Mouse (Mus musculus): ENCODE measurements around the gene Cdk1.

The Cdk1 gene

DNA sequence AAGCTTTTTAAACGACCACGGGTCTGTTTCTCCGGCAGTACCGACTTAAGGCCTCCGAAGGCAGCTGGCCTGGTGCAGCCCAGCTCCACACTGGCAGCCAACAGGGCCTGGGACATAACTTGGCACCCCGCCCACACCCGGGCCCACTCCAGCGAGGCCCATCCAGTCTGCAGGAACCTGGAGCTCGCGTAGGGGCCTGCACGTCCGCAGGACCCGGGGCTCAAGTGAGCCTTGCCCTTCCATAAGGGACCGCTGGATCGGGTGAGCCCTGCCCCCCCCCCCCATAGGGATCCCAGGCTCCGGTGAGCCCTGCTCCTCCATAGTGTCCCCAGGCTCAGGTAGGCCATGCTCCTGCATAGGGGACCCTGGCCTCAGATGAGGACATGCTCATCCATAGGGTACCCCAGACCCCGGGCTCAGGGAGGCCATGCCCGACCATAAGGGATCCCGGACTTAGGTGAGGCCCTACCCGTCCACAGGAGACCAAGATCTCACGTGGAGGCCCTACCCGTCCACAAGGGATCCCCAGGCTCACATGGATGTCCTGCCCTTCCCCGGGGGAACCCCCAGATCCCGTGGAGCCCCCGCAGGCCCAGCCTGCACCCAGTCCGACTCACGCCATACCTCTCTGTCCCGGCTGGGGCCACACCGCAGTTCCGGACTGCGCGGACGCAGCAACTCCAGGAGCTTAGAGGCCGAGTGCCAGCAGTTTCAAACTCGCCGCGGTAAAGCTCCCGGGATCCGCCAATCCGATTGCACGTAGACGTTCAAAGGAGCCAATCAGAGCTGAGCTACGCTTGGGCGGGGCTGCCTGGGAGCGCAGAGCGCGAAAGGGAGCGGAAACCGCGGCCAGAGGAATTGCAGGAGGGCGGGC, at the start of gene Cdk1:
Gene Cdk1, minus strand, starts transcription at position 727 of the 874 bp plus-strand sequence.
- in situ Hi-C loops (cut with MboI, MseI) = loop anchor here (25.0 kb wide), 1 partner anchor 1885 kb away; the partner anchor contains the start of gene Tfam

DNA sequence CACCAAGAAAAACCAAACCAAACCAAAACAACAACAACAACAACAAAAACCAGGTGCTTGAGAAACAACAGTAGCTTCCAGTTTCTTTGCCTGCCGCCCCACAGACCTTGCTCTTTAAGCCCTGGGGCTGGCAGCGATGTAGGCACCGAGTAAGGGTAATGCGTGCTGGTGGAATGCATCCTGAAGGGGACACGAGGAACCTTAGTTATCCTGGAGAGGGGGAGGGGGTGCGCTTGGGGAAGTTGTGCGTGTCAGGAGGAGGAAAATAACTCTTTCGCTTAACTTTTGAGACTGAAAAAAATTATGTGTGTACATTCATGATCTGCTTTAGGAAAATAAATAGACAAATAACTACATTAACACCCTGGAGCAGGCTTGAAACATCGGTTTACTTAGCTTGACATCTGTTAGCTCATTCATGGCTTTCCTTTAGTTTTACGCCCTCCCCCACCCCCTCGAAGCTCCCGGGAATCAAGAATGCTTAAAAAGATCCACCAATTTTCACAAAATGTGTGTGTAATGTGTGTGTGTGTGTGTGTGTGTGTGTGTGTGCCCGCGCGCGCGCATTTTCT, 47.2 kb upstream of the Cdk1 start:
- in situ Hi-C loops (cut with MboI, MseI) = no loop called here

GRCm38 (mm10) chr10:69398763-69399590, 46.2 kb upstream of the Cdk1 start, which contains the start of gene Ank3:
Ank3 (plus strand) TSS chr10:69398773.
- in situ Hi-C loops (cut with MboI, MseI) = no loop called here

GRCm38 (mm10) chr10:69398197-69398762, 45.5 kb upstream of the Cdk1 start:
- in situ Hi-C loops (cut with MboI, MseI) = no loop called here

- in situ Hi-C loops (cut with MboI, MseI) = no loop called here
Measured at GRCm38 (mm10) chr10:69389511-69389910, 36.8 kb upstream of the Cdk1 start.

- in situ Hi-C loops (cut with MboI, MseI) = no loop called here
Measured at GRCm38 (mm10) chr10:69386767-69387166, 34.0 kb upstream of the Cdk1 start.

- in situ Hi-C loops (cut with MboI, MseI) = no loop called here
Measured at GRCm38 (mm10) chr10:69385136-69385535, 32.4 kb upstream of the Cdk1 start.

DNA sequence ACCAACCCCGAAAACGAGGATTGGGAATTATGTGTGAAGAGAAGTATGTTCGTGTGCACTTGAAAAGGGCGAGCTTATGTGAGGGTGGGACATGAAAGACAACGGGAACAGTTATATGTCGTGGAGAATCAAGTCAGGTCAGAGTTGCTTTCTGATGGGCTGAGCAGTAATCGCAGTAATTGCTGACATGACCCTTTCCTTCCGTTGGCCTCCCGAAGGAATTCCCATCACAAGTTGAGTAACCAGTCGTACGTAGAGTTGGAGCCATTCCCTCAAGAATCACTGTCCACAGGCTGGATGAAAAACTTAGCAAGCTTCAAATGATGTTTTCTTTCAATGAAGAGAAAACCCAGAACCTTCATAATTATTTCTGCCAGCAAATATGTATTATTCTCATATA, 31.9 kb upstream of the Cdk1 start:
- in situ Hi-C loops (cut with MboI, MseI) = no loop called here

- in situ Hi-C loops (cut with MboI, MseI) = no loop called here
Measured at GRCm38 (mm10) chr10:69383186-69383585, 30.4 kb upstream of the Cdk1 start.

GRCm38 (mm10) chr10:69375154-69375553, 22.4 kb upstream of the Cdk1 start:
- in situ Hi-C loops (cut with MboI, MseI) = no loop called here

DNA sequence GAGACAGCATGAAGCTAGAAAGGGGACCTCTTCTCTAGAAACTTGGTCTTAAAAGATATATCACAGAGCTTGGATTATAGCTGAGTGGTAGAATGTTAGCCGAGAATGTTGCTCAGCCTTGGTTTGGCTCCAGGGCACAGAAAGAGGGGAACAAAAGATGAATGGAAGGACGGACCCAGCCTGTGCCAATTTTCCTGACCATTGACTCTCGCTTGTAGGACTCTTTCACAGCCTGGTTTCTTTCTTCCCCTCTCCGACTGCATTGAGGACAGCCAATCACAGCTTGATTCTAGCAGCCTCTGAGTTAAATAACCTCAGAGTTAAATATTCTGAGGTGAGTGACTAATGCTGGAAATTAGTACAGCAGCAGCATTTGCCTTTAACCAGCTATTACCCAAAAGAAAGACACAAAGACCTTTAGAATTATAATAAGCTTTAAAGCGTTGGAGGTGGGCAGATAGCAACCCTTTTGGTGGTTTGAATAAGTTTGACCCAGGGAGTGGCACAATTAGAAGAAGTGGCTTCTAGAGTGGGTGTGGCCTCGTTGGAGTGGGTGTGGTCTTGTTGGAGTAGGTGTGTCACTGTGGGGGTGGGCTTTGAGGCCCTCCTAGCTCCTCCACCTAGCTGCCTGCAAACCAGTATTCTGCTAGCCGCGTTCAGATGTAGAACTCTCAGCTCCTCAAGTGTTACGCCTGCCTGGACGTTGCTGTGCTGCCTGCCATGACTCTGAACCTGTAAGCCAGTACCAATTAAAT, 21.2 kb upstream of the Cdk1 start:
- in situ Hi-C loops (cut with MboI, MseI) = loop anchor here (25.0 kb wide), 1 partner anchor 1863 kb away; the partner anchor contains the start of gene Tfam

- in situ Hi-C loops (cut with MboI, MseI) = loop anchor here (25.0 kb wide), 1 partner anchor 1865 kb away; the partner anchor contains the start of gene Tfam
Measured at GRCm38 (mm10) chr10:69372061-69372460, 19.3 kb upstream of the Cdk1 start.

DNA sequence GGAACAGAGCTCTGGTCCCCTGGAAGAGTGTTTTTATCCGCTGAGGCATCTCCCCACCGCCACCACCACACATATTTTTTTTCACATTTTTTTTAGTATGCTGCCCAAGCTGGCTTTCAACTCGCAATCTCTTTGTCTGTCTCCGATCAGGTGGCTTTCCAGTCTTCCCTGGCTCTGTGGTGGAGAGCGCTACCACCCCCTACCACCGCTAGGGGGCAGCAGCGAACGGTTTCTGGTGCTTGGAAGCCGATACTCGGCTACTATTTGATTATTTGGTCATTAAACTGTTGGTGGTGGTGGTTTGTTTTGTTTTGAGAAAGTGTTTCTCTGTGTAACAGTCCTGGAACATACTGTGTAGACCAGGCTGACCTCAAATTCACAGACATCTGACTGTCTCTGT, 18.7 kb upstream of the Cdk1 start:
- in situ Hi-C loops (cut with MboI, MseI) = loop anchor here (25.0 kb wide), 1 partner anchor 1866 kb away; the partner anchor contains the start of gene Tfam

DNA sequence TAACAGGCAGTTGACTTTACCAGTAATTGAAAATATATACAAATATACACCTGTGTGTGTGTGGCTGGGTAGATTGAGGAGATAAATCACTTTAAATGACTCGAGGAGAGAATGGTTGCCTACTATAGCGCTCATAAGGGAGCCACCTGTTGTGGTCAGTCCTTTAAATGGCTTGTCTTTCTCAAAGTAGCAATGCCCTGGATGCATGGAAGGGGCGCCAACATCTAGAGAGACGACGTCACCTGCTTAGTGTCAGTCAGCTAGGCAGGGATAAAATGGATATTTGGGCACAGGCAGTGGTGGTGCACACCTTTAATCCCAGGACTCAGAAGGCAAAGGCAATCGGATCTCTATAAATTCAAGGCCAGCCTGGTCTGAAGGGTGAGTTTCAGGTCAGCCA, 16.6 kb upstream of the Cdk1 start:
- in situ Hi-C loops (cut with MboI, MseI) = loop anchor here (25.0 kb wide), 1 partner anchor 1868 kb away; the partner anchor contains the start of gene Tfam

GRCm38 (mm10) chr10:69366877-69367387, 14.2 kb upstream of the Cdk1 start:
- in situ Hi-C loops (cut with MboI, MseI) = loop anchor here (25.0 kb wide), 1 partner anchor 1870 kb away; the partner anchor contains the start of gene Tfam

DNA sequence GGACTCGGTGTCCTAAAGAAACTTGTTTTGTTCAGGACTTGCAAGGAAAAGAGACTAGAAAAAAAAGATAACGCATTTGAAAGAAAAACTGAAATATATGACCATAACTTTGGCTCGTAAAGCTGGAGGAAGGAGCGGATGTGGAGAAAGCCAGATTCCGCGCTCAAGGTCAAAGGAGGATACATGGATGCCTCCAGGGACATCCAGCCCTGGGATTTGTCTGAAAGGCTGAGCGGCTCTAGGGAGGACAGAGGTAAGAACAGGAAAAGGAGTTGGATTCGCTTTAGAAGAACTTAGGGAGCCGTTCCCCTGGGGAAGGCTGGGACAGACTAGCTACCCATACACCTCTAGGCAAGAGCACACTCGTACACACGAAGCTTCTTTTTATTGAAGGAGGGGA, 13.5 kb upstream of the Cdk1 start:
- in situ Hi-C loops (cut with MboI, MseI) = loop anchor here (25.0 kb wide), 1 partner anchor 1871 kb away; the partner anchor contains the start of gene Tfam

- in situ Hi-C loops (cut with MboI, MseI) = loop anchor here (25.0 kb wide), 1 partner anchor 1878 kb away; the partner anchor contains the start of gene Tfam
Measured at GRCm38 (mm10) chr10:69359666-69360065, 6.9 kb upstream of the Cdk1 start.

DNA sequence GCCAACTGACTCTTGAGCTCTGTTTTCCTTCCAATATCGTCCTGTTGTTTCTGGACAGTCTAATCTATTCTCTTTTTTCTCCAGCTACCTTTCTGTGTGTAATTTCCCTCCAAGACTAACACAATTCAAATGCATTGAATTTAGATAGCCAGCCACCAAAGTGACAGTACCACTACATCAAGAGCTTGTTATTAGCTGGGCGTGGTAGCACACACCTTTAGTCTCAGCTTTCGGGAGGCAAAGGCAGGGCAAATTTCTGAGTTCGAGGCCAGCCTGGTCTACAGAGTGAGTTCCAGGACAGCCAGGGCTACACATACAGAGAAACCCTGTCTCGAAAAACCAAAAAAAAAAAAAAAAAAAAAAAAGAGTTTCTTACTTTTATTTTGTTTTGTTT, 345 bp upstream of the Cdk1 start:
- in situ Hi-C loops (cut with MboI, MseI) = loop anchor here (25.0 kb wide), 1 partner anchor 1884 kb away; the partner anchor contains the start of gene Tfam

GRCm38 (mm10) chr10:69351842-69352211, 911 bp downstream of the Cdk1 start:
- in situ Hi-C loops (cut with MboI, MseI) = loop anchor here (25.0 kb wide), 1 partner anchor 1885 kb away; the partner anchor contains the start of gene Tfam
